In the genomic region with DNA sequence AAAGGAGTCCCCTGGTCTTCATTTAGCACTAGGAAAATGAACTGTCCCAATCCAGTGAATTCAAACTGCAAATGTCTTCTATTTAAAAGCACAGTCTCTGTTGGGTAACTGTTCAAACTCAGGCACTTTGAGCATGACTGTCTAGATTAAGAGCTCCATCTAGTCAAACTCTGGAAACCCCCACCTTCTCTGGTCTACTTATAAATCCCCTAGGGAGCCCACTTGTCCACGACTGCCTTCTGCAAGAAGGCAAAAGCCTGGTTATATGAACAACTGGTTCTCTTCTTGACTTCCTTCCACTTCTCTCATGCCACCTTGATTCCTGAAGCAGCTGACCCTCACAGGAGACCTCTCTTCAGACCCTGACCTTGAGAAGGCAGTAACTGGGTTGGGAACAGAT, we compare ENCODE assay signal across 21 mouse cellular contexts.
A peak's percentile ranks its signal among the peaks of the same experiment; 100 is the strongest.
DNase-seq lines count a peak whose midpoint lies in the region; ATAC-seq lines count a peak whose summit lies in the region.
"Had no signal": no experiment of that assay in that cellular context is flagged by ENCODE, and none has a peak within 500 bp of the region (broad histone marks: within the 10 kb centered on the region; RNA-seq: fewer than 3 reads in every experiment).

No protein-coding gene starts in this region.

- no peaks in the 10 kb centered on the region for H3K36me3 ChIP-seq in kidney, embryonic 16.5 days (ENCODE audit: insufficient read depth, low read length)
- H3K36me3 ChIP-seq in splenic B cell, adult 2 months (ENCODE audit: control insufficient read depth, insufficient read depth, low read length, poor library complexity, severe bottlenecking), result no peaks in the 10 kb centered on the region
- H3K36me3 ChIP-seq: embryonic facial prominence, embryonic 10.5 days; embryonic facial prominence, embryonic 12.5 days; forebrain, embryonic 15.5 days; G1E had no signal

- no peak overlapping the region for H3K4me3 ChIP-seq in kidney, embryonic 16.5 days (ENCODE audit: low read length)
- H3K4me3 ChIP-seq: embryonic facial prominence, embryonic 10.5 days; embryonic facial prominence, embryonic 12.5 days; forebrain, embryonic 13.5 days; forebrain, embryonic 15.5 days had no signal

- H3K9me3 ChIP-seq in kidney, embryonic 16.5 days (ENCODE audit: low read length), result no peaks in the 10 kb centered on the region
- H3K9me3 ChIP-seq: embryonic facial prominence, embryonic 10.5 days; embryonic facial prominence, embryonic 12.5 days; forebrain, embryonic 13.5 days; forebrain, embryonic 15.5 days; G1E had no signal

- WGBS in kidney, embryonic 16.5 days, result 39% methylated on average over 1 of the region's 1 CpGs

- no peak for ATAC-seq in kidney, embryonic 16.5 days (ENCODE audit: low FRiP score, low TSS enrichment)
- ATAC-seq: activated CD4-positive, CD25-positive, alpha-beta regulatory T cell, adult 4 months; forebrain, embryonic 13.5 days; forebrain, embryonic 15.5 days; forebrain, postnatal 0 days; Patski had no signal

- H3K27me3 ChIP-seq in kidney, embryonic 16.5 days (ENCODE audit: insufficient read depth, low read length), result no peaks in the 10 kb centered on the region
- H3K27me3 ChIP-seq in splenic B cell, adult 2 months (ENCODE audit: control insufficient read depth, insufficient read depth, low read length, poor library complexity, severe bottlenecking), result no peaks in the 10 kb centered on the region
- H3K27me3 ChIP-seq: embryonic facial prominence, embryonic 12.5 days; forebrain, embryonic 13.5 days; forebrain, embryonic 15.5 days; Patski had no signal

- DNase-seq in kidney, adult 18-20 months, result no peak
- DNase-seq in A20 (ENCODE audit: low read depth, low spot score), result peak; percentile 74
- peak; percentile 16 for DNase-seq in splenic B cell, adult 2 months (ENCODE audit: low read depth, low spot score)
- DNase-seq in frontal cortex, postnatal 14 days (ENCODE audit: low spot score in 2 of 2), result no peak
- DNase-seq: adrenal gland, adult 8-10 months; adrenal gland, postnatal 14 days; adrenal gland, postnatal 36 days; cerebellum, adult 11-12 months; cerebellum, adult 2 months; cerebellum, adult 9-10 months; cerebellum, postnatal 10 days; cerebellum, postnatal 25 days; forebrain, postnatal 0 days had no signal

- no peak overlapping the region for H3K4me2 ChIP-seq in kidney, embryonic 16.5 days (replicated peaks; ENCODE audit: low read depth, low read length)
- H3K4me2 ChIP-seq: embryonic facial prominence, embryonic 12.5 days; forebrain, embryonic 13.5 days; forebrain, embryonic 15.5 days had no signal

- H3K9ac ChIP-seq in kidney, embryonic 16.5 days (replicated peaks; ENCODE audit: low read length), result no peak overlapping the region
- H3K9ac ChIP-seq: embryonic facial prominence, embryonic 12.5 days; forebrain, embryonic 13.5 days; forebrain, embryonic 15.5 days; forebrain, postnatal 0 days had no signal

- H3K4me1 ChIP-seq in kidney, embryonic 16.5 days (ENCODE audit: insufficient read depth, low read length), result 0 out of 2 replicates have a peak, but pooled peaks cover 5% of the 10 kb centered on the region
- H3K4me1 ChIP-seq: embryonic facial prominence, embryonic 10.5 days; embryonic facial prominence, embryonic 12.5 days; forebrain, embryonic 13.5 days; forebrain, embryonic 15.5 days had no signal

- H3K27ac ChIP-seq in kidney, embryonic 16.5 days (ENCODE audit: low read length), result peak overlapping the region; percentile 38; the same call in 1 of the 2 replicates
- H3K27ac ChIP-seq: embryonic facial prominence, embryonic 10.5 days; embryonic facial prominence, embryonic 12.5 days; forebrain, embryonic 13.5 days; forebrain, embryonic 15.5 days had no signal

Comparison
In these comparisons a context has a peak if more than half of its experiments do, and no peak if none do; other contexts are left out.
1. DNase-seq: peak in A20 (single experiment) and splenic B cell, adult 2 months (single experiment); none in kidney, adult 18-20 months (single experiment) and frontal cortex, postnatal 14 days (0 of 2).